Mouse (Mus musculus): ENCODE results near the gene Mybph. TPM values are rescaled to one million over a fixed set of nuclear protein-coding genes. Genes with fewer than 3 reads are reported as not detected.
A peak's percentile ranks its signal among the peaks of the same experiment; 100 is the strongest.

Mybph gene
- total RNA-seq, 2 experiments from 2014 or later = 0.16 TPM; not detected in 1

DNA sequence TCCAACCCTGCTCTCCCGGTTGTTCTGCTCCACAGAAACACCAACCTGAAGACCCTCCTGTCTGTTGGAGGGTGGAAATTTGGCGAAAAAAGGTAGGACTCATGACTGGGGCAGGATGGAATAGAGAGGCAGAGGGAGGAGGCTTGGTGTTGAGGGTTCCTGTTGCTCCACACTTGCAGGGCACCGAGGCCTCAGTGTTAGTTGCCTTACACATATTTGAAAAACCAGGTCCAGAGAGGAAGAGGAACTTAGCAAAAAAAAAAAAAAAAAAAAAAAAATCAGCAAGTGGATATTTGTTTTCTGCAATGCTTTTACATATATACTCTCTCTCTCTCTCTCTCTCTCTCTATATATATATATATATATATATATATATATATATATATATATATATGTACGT lies 9.2 kb upstream of the Mybph start:
- DNase-seq (ENCODE audit: low spot score in 2 of 2) = no peak

DNA sequence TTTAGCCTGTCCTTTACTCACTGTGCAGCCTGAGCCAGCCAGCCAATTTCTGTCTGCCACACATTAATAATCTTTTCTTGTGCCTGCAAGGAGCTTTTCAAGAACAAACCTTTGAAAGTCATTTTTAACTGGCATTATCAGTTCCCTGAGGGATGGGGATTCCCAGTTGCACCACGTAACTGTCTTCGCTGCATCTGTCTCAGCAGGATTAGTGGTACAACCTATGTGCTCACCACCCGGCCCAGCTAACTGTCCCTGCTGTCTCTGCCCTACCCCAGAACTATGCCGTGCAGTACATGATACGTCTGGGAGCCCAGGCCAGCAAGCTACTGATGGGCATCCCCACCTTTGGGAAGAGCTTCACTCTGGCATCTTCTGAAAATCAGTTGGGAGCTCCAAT lies 5.0 kb upstream of the Mybph start:
- no peak for DNase-seq (ENCODE audit: low spot score in 2 of 2)

DNA sequence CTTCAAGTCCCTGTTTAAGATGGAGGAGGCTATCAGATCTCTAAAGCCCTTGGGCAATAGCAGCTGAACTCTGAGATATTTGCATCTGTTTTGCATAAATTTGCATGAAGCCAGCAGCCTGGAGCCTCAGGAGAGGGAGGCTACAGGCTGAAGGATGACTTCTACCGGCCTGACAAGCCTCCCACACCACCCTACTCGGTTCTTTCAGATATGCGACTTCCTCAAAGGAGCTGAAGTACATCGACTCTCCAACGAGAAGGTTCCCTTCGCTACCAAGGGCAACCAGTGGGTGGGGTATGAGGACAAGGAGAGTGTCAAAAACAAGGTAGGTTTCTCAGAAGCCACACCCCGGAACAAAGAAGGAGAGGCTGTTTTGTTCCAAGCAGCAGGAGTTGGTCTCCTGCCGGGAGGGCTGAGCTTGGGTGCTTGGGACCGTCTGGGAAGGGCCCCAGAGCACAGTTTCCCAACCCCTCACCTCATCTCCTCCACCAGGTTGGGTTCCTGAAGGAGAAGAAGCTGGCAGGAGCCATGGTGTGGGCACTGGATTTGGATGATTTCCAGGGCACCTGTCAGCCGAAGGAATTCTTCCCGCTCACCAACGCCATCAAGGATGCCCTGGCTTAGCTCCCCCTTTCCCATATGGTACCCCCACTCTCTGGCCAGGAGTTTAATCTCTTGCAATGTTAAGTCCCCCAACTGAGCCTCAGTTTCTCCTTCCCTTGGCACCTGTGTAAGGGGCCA lies 4.1 kb upstream of the Mybph start:
- no peak for DNase-seq (ENCODE audit: low spot score in 2 of 2)

- DNase-seq (ENCODE audit: low spot score in 2 of 2) = no peak
These were observed 2.1 kb upstream of the Mybph start for GRCm38 (mm10) chr1:134191192-134191591.

DNA sequence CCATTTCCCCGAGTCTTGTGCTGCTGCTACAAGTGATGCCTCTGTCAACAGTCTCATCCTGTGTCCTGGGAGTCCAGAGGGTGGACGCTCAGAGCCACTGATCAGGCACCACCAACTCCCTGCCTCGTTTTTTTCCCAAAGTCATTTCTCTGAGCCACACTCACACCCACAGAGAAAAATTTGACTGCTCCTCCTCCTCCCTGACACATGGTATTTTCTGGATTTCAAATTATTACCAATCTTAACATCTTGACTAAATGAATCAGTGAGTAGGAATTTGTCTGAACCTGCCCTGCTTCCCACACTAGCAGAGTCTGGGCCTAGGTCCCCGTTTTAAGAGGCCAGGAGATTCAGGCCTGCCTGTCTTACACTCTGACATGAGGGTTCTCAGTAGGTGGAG lies 1.2 kb upstream of the Mybph start:
- no peak for DNase-seq (ENCODE audit: low spot score in 2 of 2)

GRCm38 (mm10) chr1:134193674-134194197 lies 488 bp downstream of the Mybph start:
- no peak for DNase-seq (ENCODE audit: low spot score in 2 of 2)

GRCm38 (mm10) chr1:134194298-134195022 lies 1.2 kb downstream of the Mybph start:
- DNase-seq (ENCODE audit: low spot score in 2 of 2) = peak in 1 of 2 experiments; percentile 5

GRCm38 (mm10) chr1:134195117-134195516 lies 1.9 kb downstream of the Mybph start:
- no peak for DNase-seq (ENCODE audit: low spot score in 2 of 2)

DNA sequence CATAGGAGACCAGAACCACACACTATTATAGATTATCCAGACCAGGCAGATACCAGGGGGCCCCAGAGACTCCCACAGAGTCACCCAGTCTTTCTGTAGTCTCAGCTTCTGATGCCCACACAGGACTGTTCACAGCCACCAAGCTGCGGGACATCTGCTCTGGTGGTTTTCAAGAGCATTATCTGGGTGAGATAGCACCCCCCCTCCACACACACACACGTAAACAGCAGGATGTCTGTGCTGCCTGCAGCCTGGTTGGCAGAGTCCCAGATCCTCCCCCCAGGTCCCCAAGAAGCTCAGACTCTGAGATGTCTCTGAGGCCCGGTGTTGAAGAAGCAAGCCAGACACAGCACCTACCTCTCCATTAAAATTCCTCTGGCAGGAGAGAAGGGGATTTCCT lies 2.3 kb downstream of the Mybph start:
- DNase-seq (ENCODE audit: low spot score in 2 of 2) = no peak

DNA sequence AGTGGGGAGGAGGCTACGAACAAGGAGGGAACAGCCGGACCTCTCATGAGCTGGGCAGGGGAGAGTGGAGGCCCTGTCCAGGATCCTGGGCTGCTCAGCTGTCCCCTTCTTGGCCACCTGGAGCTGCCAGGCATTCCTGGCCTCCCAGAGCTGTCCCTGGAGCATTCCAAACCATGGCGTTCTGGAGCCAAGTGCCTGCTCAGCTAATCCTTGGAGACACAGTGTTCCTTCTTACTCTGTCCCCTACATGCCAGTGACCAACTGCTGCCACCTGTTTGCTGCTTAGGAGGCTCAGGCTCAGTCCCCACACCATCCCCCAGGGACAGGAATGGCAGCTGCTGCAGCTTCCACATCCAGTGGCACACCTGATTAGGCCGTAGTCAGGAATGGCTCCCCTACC lies 2.7 kb downstream of the Mybph start:
- DNase-seq (ENCODE audit: low spot score in 2 of 2) = peak in 1 of 2 experiments; percentile 9

- DNase-seq (ENCODE audit: low spot score in 2 of 2) = peak; percentile 80 to 81
These were observed 3.1 kb downstream of the Mybph start for GRCm38 (mm10) chr1:134196386-134196785.

- peak in 1 of 2 experiments; percentile 2 for DNase-seq (ENCODE audit: low spot score in 2 of 2)
These were observed 4.2 kb downstream of the Mybph start for GRCm38 (mm10) chr1:134197325-134197982.

GRCm38 (mm10) chr1:134198197-134198995 lies 5.1 kb downstream of the Mybph start:
- DNase-seq (ENCODE audit: low spot score in 2 of 2) = no peak

- DNase-seq (ENCODE audit: low spot score in 2 of 2) = no peak
These were observed 7.2 kb downstream of the Mybph start for GRCm38 (mm10) chr1:134200481-134200880.

DNA sequence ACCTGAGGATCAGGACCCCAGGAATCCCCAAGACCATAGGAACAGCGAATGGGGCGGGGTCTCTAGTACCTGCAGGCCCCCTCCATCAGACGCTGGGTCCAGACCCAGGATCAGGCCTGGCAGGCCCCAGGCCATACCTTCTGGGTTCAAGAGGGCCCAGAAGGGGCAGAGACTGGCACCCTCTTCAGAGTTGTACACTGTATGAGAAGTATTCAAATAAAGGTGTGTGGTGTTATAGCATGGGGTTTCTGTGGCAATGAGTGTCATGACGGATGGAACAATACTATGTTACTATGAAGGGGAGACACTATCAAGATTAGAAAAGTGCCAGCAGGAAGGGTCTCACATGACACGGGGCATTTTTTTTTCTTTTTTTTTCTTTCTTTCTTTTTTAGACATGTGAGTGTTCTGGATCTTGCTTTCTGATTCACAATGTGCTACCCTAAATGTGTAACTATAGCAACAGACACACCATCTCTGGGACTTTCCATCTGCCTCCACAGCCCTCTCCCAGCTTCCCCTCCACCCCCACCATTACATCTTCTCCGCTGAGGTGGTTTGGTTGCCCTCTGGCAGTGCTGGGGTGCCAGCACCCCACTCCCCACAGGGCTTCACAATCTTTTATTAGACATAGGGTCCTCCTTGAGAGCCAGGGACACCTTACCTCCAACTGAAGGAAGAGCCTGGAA lies 7.9 kb downstream of the Mybph start:
- peak in 1 of 2 experiments; percentile 1 for DNase-seq (ENCODE audit: low spot score in 2 of 2)

DNA sequence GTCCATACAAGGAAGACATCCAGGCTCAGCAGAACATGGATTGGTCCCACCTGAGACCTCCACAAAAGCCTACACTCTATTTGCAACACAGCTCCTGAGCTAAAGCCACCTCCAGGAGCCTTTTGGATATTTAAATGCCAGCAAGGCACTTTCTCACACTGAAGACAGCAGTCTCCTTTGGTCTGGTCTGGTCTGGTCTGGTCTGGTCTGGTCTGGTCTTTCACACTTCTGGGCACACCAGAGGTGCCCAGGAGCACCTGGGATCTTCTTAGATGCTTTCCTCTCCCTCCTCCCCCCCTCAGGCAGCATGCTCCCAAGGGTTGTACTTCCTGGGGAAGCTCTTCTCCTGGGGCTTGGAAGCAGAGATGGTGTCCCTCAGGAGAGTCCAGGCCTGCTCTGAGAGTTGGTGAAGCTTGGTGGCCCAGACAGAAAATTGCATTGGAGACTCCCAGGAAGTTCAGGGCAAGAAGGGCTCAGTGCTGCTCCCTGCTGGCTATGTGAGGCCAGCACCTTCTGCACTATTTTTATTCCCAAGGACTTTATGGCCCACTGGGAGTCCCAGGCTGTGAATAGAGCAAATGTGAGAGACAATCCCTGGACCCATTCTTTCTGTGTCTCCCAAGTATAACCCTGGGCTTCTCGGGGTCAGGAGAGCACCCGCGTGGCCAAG lies 8.6 kb downstream of the Mybph start:
- DNase-seq (ENCODE audit: low spot score in 2 of 2) = peak; percentile 50 to 63

- no peak for DNase-seq (ENCODE audit: low spot score in 2 of 2)
These were observed 11.0 kb downstream of the Mybph start for GRCm38 (mm10) chr1:134204230-134204629.

DNA sequence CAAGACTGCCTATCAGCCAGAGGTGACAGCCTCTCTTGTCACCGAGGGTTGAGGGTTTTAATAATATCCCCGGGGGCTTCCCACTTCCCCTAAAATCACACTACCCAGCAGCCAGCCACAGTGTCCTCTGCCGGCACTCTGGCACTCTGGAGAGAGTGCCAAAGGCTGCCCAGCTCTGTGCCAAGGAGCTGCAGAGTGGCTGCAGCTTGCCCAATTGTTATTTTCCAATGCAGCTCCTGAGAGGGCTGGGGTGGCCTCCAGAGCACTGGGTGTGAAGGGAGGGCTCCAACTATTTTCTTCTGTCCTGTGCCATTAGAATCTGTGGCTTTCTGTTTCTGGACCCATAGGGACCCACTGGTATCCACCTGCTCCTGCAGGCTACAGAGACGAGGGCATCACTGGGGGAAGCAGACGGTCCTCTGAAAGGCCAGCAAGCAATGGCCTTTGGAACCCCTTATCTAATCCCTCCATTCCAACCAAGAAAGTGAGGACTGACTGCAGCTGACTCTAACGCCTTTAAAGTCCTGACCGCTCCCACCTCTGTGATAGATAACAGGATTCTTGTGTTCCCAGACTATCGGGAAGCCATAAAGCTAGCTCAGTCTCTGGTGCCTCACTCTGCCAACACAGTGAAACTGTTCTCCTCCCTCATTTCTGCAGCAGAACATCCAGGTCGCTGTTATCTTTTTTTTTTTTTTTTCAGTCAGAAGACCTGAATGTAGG lies 12.2 kb downstream of the Mybph start:
- DNase-seq (ENCODE audit: low spot score in 2 of 2) = no peak

DNA sequence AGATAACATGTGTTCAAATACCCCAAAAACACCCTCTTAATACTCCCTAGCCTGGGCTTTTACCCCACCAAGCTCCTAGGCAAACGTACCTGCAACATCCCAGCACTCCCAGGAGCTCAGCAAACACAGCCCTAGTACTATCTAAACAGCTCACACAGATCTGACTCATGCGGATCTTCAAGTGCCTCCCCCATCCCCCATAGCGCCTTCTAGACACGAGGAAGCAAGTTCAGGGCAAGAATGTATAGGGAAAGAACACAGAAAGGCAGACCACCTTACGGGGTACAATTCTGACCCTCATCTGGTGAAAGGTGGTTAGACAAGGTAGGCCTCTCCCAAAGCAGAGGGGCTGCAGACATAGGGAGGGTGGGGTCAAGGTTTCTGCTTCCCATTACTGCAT lies 12.8 kb downstream of the Mybph start:
- DNase-seq (ENCODE audit: low spot score in 2 of 2) = no peak

All from adrenal gland, adult 18-20 months (tissue).